Mouse (Mus musculus) CD4-positive naive resting alpha-beta T cell, adult 76 days (primary cell): ENCODE results near the gene 4922502D21Rik. TPM values are rescaled to one million over a fixed set of nuclear protein-coding genes. Genes with fewer than 3 reads are reported as not detected.

ENCODE experiments used
- total RNA-seq: library from RNA; stranded (reverse); gene quantifications from one replicate; pipeline ENCODE4 v1.2.4, GENCODE M21; 2023

The 4922502D21Rik gene
- total RNA-seq = not detected

DNA sequence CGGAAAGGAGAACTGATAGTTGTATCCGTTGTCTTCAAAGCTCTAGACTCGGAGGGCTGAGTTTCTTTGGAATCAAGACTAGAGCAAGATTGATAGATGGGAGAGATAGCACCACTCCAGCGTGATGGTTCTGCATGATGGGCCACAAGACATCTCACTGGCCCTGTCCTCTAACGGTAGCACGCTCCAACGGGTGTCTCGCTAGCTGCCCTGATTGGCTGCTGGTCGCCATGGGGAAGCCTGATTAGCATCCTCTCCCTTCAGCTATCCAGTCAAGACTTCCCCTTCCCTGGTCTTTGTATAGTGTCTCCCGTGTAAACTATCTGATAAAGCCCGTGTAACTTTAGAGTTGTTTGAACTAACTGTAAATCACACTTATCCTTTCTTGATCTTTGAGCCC lies at the start of gene 4922502D21Rik:
4922502D21Rik (minus strand) TSS at position 187 of the 400 bp plus-strand sequence.

DNA sequence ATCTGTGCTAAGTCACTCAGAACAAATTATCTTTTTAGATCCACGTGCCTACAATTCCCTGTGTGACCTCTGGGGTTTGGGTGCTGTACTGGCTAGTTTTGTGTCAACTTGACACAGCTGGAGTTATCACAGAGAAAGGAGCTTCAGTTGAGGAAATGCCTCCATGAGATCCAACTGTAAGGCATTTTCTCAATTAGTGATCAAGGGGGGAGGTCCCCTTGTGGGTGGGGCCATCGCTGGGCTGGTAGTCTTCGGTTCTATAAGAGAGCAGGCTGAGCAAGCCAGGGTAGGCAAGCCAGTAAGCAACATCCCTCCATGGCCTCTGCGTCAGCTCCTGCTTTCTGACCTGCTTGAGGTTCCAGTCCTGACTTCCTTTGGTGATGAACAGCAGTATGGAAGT lies 10.8 kb upstream of the 4922502D21Rik start, which contains the start of gene Clec12a:
Clec12a (plus strand) TSS at position 301 of the 400 bp plus-strand sequence.

DNA sequence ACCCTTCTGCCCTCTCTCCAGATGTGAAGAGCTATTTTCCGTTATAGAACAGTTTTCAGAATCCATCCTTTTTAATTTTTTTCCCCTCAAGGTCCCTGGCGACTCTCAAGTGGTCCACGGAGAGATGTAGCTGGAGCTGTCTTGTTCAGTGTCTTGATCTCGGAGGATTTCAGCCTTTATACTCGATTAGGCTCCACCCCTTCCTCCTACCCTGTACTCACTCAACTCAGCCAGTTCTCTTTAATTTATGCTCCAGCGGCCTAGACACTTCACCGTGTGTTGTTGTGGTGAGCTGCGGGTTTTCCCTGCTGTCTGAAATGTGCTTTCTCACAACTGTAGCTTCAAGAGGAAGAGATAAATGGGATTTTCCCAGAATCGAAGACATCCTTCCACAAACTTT lies 56.4 kb downstream of the 4922502D21Rik start, which contains the start of gene Cd69:
Cd69 (minus strand) TSS at position 217 of the 400 bp plus-strand sequence.

Other genes with a start within 250 kb of the 4922502D21Rik start
- gene Clec2e, start 230.9 kb downstream of the 4922502D21Rik start, total RNA-seq = not detected
- gene Clec2d, start 151.2 kb downstream of the 4922502D21Rik start, total RNA-seq = 117 TPM
- gene Cd69, start 56.4 kb downstream of the 4922502D21Rik start, total RNA-seq = 497 TPM
- gene Clec12a, start 10.9 kb upstream of the 4922502D21Rik start, total RNA-seq = 1.1 TPM
- not detected for gene Clec12b, start 54.1 kb upstream of the 4922502D21Rik start, total RNA-seq
- gene Clec1b, start 65.5 kb upstream of the 4922502D21Rik start, total RNA-seq = not detected
- 0.18 TPM for gene Clec9a, start 77.1 kb upstream of the 4922502D21Rik start, total RNA-seq
- not detected for gene Clec1a, start 120.2 kb upstream of the 4922502D21Rik start, total RNA-seq
- gene Olr1, start 175.4 kb upstream of the 4922502D21Rik start, total RNA-seq = not detected
- gene Tmem52b, start 180.8 kb upstream of the 4922502D21Rik start, total RNA-seq = not detected
- 12.1 TPM for gene Gabarapl1, start 201.4 kb upstream of the 4922502D21Rik start, total RNA-seq
- 2.0 TPM for gene Klre1, start 246.1 kb upstream of the 4922502D21Rik start, total RNA-seq